Mouse (Mus musculus): Measurements from ENCODE around the gene Shq1. TPM values are rescaled to one million over a fixed set of nuclear protein-coding genes. Genes with fewer than 3 reads are reported as not detected.
A peak's percentile ranks its signal among the peaks of the same experiment; 100 is the strongest.

Shq1 gene
- polyA plus RNA-seq, 1 experiment from 2014 or later: 14.2 TPM

DNA sequence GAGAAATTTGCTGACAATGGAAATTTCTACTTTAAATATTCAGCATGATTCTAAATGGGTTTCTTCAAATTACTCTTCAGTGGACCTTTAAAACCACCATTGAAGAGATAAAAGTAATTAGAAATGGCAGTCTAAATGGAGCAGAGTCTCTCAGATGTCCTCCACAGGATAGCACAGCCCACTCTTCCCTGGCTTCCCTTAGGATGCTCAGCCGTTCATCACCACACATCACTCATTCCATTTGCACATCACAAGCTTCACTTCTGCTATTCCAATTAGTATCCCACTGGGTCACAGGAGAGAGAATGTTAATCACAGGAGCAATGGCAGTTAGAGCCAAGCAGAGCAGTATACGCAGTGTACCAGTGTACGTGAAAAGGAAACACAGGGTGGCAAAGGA lies 18.4 kb downstream of the Shq1 start:
- ATAC-seq: no peak
- WGBS: 48% methylated on average over 3 of the region's 3 CpGs

DNA sequence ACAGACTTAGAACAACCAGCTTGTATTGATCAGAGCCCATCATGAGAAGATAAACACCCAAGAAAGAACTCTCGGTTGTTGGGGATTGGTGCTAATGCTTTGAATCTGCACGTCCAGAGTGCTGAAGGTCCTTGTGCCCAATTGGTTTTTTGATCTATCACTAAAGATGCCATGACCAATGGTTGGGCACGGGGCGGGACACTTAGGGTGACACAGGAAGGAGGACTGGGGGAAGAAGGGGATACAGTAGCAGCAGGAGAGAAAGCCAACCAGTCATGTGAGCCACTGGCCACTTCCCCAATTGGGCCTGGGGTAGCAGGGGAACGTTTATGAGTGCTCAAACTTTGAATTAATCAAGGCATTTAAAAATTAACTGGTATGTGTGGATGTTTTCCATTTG lies 23.8 kb downstream of the Shq1 start:
- Histone ChIP-seq H3K27me3 (replicated peaks; ENCODE audit: control insufficient read depth, insufficient read depth, low read length) (no peaks in the 10 kb centered on the region), H3K36me3 (ENCODE audit: control insufficient read depth, insufficient read depth, low read length) (no peaks in the 10 kb centered on the region), H3K4me2 (ENCODE audit: low read length) (no peak overlapping the region), H3K4me1 (ENCODE audit: control insufficient read depth, insufficient read depth, low read length) (peaks cover 4% of the 10 kb centered on the region), H3K9me3 (replicated peaks; ENCODE audit: control insufficient read depth, low read length) (no peaks in the 10 kb centered on the region), H3K4me3 (ENCODE audit: low read depth, low read length) (no peak overlapping the region), H3K27ac (ENCODE audit: low read depth, low read length) (no peak overlapping the region), H3K9ac (ENCODE audit: low read length) (no peak overlapping the region)
- ATAC-seq (no peak), DNase-seq (ENCODE audit: low spot score) (no peak)
- 77% methylated on average over 5 of the region's 5 CpGs for WGBS

More for the DNA sequence above, 18.4 kb downstream of the Shq1 start:
- no peak overlapping the region for H3K4me2 ChIP-seq (ENCODE audit: low read length)
- DNase-seq (ENCODE audit: low spot score): peak; percentile 15
- H3K27ac ChIP-seq (ENCODE audit: low read depth, low read length): no peak overlapping the region
- H3K4me3 ChIP-seq (ENCODE audit: low read depth, low read length): no peak overlapping the region
- H3K27me3 ChIP-seq (replicated peaks; ENCODE audit: control insufficient read depth, insufficient read depth, low read length): no peaks in the 10 kb centered on the region
- 0 out of 2 replicates have a peak, but pooled peaks cover 3% of the 10 kb centered on the region for H3K36me3 ChIP-seq (ENCODE audit: control insufficient read depth, insufficient read depth, low read length)
- H3K9me3 ChIP-seq (replicated peaks; ENCODE audit: control insufficient read depth, low read length): no peaks in the 10 kb centered on the region
- H3K9ac ChIP-seq (ENCODE audit: low read length): no peak overlapping the region
- H3K4me1 ChIP-seq (ENCODE audit: control insufficient read depth, insufficient read depth, low read length): peaks cover 4% of the 10 kb centered on the region; the same call in 1 of the 2 replicates

- DNase-seq (ENCODE audit: low spot score) (peak; percentile 84), ATAC-seq (peak; percentile 88)
- Histone ChIP-seq H3K4me3 (ENCODE audit: low read depth, low read length) (no peak overlapping the region), H3K4me1 (ENCODE audit: control insufficient read depth, insufficient read depth, low read length) (no peaks in the 10 kb centered on the region; the same call in 1 of the 2 replicates), H3K27ac (ENCODE audit: low read depth, low read length) (no peak overlapping the region), H3K9me3 (replicated peaks; ENCODE audit: control insufficient read depth, low read length) (no peaks in the 10 kb centered on the region), H3K9ac (ENCODE audit: low read length) (no peak overlapping the region), H3K4me2 (ENCODE audit: low read length) (no peak overlapping the region), H3K36me3 (ENCODE audit: control insufficient read depth, insufficient read depth, low read length) (no peaks in the 10 kb centered on the region), H3K27me3 (replicated peaks; ENCODE audit: control insufficient read depth, insufficient read depth, low read length) (no peaks in the 10 kb centered on the region)
- WGBS: 70% methylated on average over 11 of the region's 11 CpGs
Observed at GRCm38 (mm10) chr6:100645469-100646201, 25.3 kb downstream of the Shq1 start.

- Histone ChIP-seq H3K27ac (ENCODE audit: low read depth, low read length) (no peak overlapping the region), H3K27me3 (replicated peaks; ENCODE audit: control insufficient read depth, insufficient read depth, low read length) (no peaks in the 10 kb centered on the region), H3K9me3 (replicated peaks; ENCODE audit: control insufficient read depth, low read length) (no peaks in the 10 kb centered on the region), H3K4me2 (ENCODE audit: low read length) (no peak overlapping the region), H3K9ac (ENCODE audit: low read length) (no peak overlapping the region), H3K4me1 (ENCODE audit: control insufficient read depth, insufficient read depth, low read length) (no peaks in the 10 kb centered on the region; the same call in 1 of the 2 replicates), H3K4me3 (ENCODE audit: low read depth, low read length) (no peak overlapping the region), H3K36me3 (ENCODE audit: control insufficient read depth, insufficient read depth, low read length) (no peaks in the 10 kb centered on the region)
- WGBS: 72% methylated on average over 15 of the region's 15 CpGs
- DNase-seq (ENCODE audit: low spot score): peak; percentile 25
- ATAC-seq: no peak
Observed at GRCm38 (mm10) chr6:100644631-100645030, 26.3 kb downstream of the Shq1 start.

DNA sequence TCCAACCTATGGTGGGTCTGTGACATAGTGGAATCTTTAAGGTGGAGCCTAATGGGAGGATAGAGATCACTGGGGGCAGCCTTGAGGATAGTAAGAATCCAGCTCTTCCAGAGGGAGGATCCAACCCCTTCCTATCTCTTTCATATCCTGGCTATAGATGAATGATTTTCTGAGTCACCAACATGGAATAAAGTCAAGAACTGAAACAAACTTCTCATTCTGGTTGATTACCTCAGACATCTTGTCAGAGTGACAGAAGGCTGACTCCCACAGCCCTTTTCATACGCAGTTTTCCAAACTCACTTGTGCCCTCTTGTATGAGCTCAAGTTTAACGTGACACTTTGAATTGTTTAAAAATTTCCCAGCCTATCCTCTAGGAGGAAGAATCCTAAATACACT lies 28.2 kb downstream of the Shq1 start:
- Histone ChIP-seq H3K4me2 (ENCODE audit: low read length) (no peak overlapping the region), H3K9me3 (replicated peaks; ENCODE audit: control insufficient read depth, low read length) (no peaks in the 10 kb centered on the region), H3K27me3 (replicated peaks; ENCODE audit: control insufficient read depth, insufficient read depth, low read length) (no peaks in the 10 kb centered on the region), H3K4me1 (ENCODE audit: control insufficient read depth, insufficient read depth, low read length) (no peaks in the 10 kb centered on the region; the same call in 1 of the 2 replicates), H3K36me3 (ENCODE audit: control insufficient read depth, insufficient read depth, low read length) (no peaks in the 10 kb centered on the region), H3K27ac (ENCODE audit: low read depth, low read length) (no peak overlapping the region), H3K4me3 (ENCODE audit: low read depth, low read length) (no peak overlapping the region), H3K9ac (ENCODE audit: low read length) (no peak overlapping the region)
- ATAC-seq: no peak
- 76% methylated on average over 2 of the region's 2 CpGs for WGBS
- DNase-seq (ENCODE audit: low spot score): no peak

DNA sequence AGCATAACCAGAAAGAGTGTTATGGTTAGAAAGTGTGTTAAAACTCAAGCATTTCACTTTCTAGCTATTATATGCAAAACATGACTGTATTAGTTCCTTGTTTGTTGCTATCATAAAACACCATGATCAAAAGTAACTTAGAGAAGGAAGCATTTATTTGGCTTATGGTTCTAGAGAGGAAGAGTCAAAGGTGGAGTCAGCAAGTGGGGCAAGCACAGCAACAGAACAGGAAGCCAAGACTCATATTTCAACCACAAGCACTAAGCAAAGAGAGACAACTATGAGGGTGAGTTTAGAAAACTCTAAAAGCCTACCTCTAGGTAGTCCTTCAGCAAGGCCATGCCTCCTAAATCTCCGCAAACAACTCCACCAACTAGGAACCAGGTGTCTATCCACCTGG lies 30.4 kb downstream of the Shq1 start:
- no peak for ATAC-seq
- 94% methylated on average over 1 of the region's 1 CpGs for WGBS

DNA sequence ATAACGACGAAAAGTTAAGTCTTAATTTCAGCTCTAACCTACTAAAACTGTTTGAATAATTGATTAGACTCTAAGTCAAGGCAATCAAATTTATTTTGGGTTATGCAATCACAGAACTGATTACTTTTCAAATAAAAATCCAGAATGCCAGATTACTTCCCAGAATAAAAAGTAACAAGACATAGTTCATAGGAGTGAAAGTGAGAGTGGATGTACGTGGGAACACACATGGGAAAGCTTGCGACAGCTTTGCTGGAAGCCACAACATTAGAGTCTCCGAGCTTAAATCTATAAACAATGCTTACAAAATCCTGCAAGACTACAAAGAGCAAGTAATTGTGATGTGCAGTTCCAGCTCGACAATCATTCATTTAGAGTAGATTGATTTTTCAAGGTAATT lies 41.9 kb downstream of the Shq1 start:
- no peaks in the 10 kb centered on the region for H3K9me3 ChIP-seq (replicated peaks; ENCODE audit: control insufficient read depth, low read length)
- no peaks in the 10 kb centered on the region for H3K27me3 ChIP-seq (replicated peaks; ENCODE audit: control insufficient read depth, insufficient read depth, low read length)
- H3K9ac ChIP-seq (ENCODE audit: low read length): no peak overlapping the region
- DNase-seq (ENCODE audit: low spot score) (no peak), ATAC-seq (no peak)
- H3K36me3 ChIP-seq (ENCODE audit: control insufficient read depth, insufficient read depth, low read length): no peaks in the 10 kb centered on the region; the same call in 1 of the 2 replicates
- H3K4me1 ChIP-seq (ENCODE audit: control insufficient read depth, insufficient read depth, low read length): no peaks in the 10 kb centered on the region
- no peak overlapping the region for H3K4me3 ChIP-seq (ENCODE audit: low read depth, low read length)
- WGBS: 85% methylated on average over 6 of the region's 6 CpGs
- H3K4me2 ChIP-seq (ENCODE audit: low read length): no peak overlapping the region
- no peak overlapping the region for H3K27ac ChIP-seq (ENCODE audit: low read depth, low read length)

More for the DNA sequence above, 30.4 kb downstream of the Shq1 start:
- Histone ChIP-seq H3K4me3 (ENCODE audit: low read depth, low read length) (no peak overlapping the region), H3K36me3 (ENCODE audit: control insufficient read depth, insufficient read depth, low read length) (no peaks in the 10 kb centered on the region), H3K9ac (ENCODE audit: low read length) (no peak overlapping the region), H3K27me3 (replicated peaks; ENCODE audit: control insufficient read depth, insufficient read depth, low read length) (no peaks in the 10 kb centered on the region), H3K27ac (ENCODE audit: low read depth, low read length) (no peak overlapping the region), H3K4me1 (ENCODE audit: control insufficient read depth, insufficient read depth, low read length) (no peaks in the 10 kb centered on the region; the same call in 1 of the 2 replicates), H3K4me2 (ENCODE audit: low read length) (no peak overlapping the region), H3K9me3 (replicated peaks; ENCODE audit: control insufficient read depth, low read length) (no peaks in the 10 kb centered on the region)
- DNase-seq (ENCODE audit: low spot score): no peak

- H3K27ac ChIP-seq (ENCODE audit: low read depth, low read length): no peak overlapping the region
- ATAC-seq (no peak), DNase-seq (ENCODE audit: low spot score) (no peak)
- 72% methylated on average over 3 of the region's 3 CpGs for WGBS
- no peak overlapping the region for H3K9ac ChIP-seq (ENCODE audit: low read length)
- H3K27me3 ChIP-seq (replicated peaks; ENCODE audit: control insufficient read depth, insufficient read depth, low read length): no peaks in the 10 kb centered on the region
- H3K9me3 ChIP-seq (replicated peaks; ENCODE audit: control insufficient read depth, low read length): no peaks in the 10 kb centered on the region
- H3K36me3 ChIP-seq (ENCODE audit: control insufficient read depth, insufficient read depth, low read length): no peaks in the 10 kb centered on the region; the same call in 1 of the 2 replicates
- H3K4me1 ChIP-seq (ENCODE audit: control insufficient read depth, insufficient read depth, low read length): no peaks in the 10 kb centered on the region
- H3K4me3 ChIP-seq (ENCODE audit: low read depth, low read length): no peak overlapping the region
- no peak overlapping the region for H3K4me2 ChIP-seq (ENCODE audit: low read length)
Observed at GRCm38 (mm10) chr6:100628223-100628622, 42.7 kb downstream of the Shq1 start.

DNA sequence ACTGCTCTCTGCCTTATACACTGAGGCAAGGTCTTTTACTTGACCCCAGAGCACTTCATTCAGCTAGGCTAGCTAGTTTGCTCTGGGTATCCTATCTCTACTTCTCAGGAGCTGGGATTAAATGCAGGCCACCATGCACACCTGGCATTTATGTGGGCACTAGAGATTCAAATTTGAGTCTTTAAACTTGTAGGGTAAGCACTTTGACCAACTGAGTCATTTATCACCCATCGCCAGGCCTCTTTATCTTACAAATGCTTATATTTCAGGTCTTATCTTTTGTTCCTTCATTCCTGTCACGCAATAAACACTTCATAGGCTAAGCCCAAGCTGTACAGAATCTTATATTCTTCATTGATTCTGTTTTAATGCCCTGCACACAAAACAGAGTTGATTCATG lies 47.0 kb downstream of the Shq1 start:
- Histone ChIP-seq H3K27ac (ENCODE audit: low read depth, low read length) (no peak overlapping the region), H3K9ac (ENCODE audit: low read length) (no peak overlapping the region), H3K4me1 (ENCODE audit: control insufficient read depth, insufficient read depth, low read length) (no peaks in the 10 kb centered on the region), H3K4me2 (ENCODE audit: low read length) (no peak overlapping the region), H3K36me3 (ENCODE audit: control insufficient read depth, insufficient read depth, low read length) (no peaks in the 10 kb centered on the region), H3K4me3 (ENCODE audit: low read depth, low read length) (no peak overlapping the region), H3K27me3 (replicated peaks; ENCODE audit: control insufficient read depth, insufficient read depth, low read length) (no peaks in the 10 kb centered on the region), H3K9me3 (replicated peaks; ENCODE audit: control insufficient read depth, low read length) (no peaks in the 10 kb centered on the region)
- DNase-seq (ENCODE audit: low spot score) (no peak), ATAC-seq (no peak)
- WGBS: 93% methylated on average over 2 of the region's 2 CpGs

All from forebrain, embryonic 14.5 days (tissue).